Mouse (Mus musculus): Measurements from ENCODE around the gene Foxr1. TPM values are rescaled to one million over a fixed set of nuclear protein-coding genes. Genes with fewer than 3 reads are reported as not detected.
"Not testable (repeated sequence)": the region's sequence is repeated elsewhere in the genome, so short reads cannot be mapped to it uniquely, and the experiment has no call there.

The Foxr1 gene
- polyA plus RNA-seq, 1 experiment from 2014 or later, result not detected

DNA sequence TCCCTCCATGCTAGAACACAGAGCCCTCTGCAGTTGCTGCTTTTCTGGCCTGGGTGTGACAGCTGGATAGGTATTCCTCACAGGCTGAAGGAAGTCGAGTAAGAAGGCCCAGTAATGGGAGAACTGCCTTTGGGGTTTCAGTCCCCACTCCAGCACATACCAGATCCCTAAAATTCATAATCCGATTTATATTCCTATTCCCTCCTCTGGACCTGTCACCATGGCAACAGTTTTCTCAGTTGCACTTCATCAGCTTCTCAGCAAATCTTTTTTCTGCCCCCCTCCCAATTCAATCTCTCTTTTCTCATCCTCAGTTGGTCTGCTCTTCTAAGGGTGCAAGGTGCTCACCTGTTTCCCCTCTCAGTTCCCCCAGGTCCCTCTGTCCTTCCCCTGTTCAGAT, 27.9 kb upstream of the Foxr1 start:
- Histone ChIP-seq H3K9me3 (no peaks in the 10 kb centered on the region), H3K27ac (replicated peaks) (no peak overlapping the region), H3K4me1 (0 out of 2 replicates have a peak, but pooled peaks cover 10% of the 10 kb centered on the region), H3K36me3 (replicated peaks) (no peaks in the 10 kb centered on the region), H3K27me3 (replicated peaks; ENCODE audit: low read depth, poor library complexity, severe bottlenecking) (0 out of 2 replicates have a peak, but pooled peaks cover 4% of the 10 kb centered on the region), H3K4me3 (no peak overlapping the region)
- DNase-seq (ENCODE audit: low spot score), result no peak
- 67% methylated on average over 2 of the region's 2 CpGs for WGBS

- no peak overlapping the region for H3K4me3 ChIP-seq
- WGBS, result 54% methylated on average over 7 of the region's 7 CpGs
- H3K9me3 ChIP-seq, result no peaks in the 10 kb centered on the region
- 0 out of 2 replicates have a peak, but pooled peaks cover 4% of the 10 kb centered on the region for H3K27me3 ChIP-seq (replicated peaks; ENCODE audit: low read depth, poor library complexity, severe bottlenecking)
- no peaks in the 10 kb centered on the region for H3K36me3 ChIP-seq (replicated peaks)
- 0 out of 2 replicates have a peak, but pooled peaks cover 10% of the 10 kb centered on the region for H3K4me1 ChIP-seq
- H3K27ac ChIP-seq (replicated peaks), result no peak overlapping the region
- no peak for DNase-seq (ENCODE audit: low spot score)
Measured at GRCm38 (mm10) chr9:44468224-44468623, 27.3 kb upstream of the Foxr1 start.

DNA sequence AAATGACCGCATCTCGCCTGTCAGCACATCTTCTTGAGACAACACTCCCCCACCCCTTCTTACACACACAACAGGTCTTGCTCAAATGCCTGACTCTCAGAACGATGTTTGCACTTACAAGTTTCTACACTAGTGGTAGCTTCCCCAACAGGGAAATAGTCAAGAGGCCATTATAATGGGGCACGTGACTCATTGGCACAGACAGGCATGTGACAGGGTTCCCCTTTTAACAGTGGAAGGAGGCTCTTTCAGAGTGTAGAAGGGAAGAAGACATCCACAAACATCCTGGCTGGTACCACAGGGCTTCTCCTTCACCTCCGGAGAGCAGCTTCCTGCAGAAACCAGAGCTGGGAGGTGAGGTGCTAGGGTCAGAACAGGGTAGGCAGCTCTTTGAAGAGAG, 21.0 kb upstream of the Foxr1 start:
- WGBS, result 82% methylated on average over 5 of the region's 5 CpGs
- H3K27me3 ChIP-seq (replicated peaks; ENCODE audit: low read depth, poor library complexity, severe bottlenecking), result peaks cover 9% of the 10 kb centered on the region; the same call in 1 of the 2 replicates

DNA sequence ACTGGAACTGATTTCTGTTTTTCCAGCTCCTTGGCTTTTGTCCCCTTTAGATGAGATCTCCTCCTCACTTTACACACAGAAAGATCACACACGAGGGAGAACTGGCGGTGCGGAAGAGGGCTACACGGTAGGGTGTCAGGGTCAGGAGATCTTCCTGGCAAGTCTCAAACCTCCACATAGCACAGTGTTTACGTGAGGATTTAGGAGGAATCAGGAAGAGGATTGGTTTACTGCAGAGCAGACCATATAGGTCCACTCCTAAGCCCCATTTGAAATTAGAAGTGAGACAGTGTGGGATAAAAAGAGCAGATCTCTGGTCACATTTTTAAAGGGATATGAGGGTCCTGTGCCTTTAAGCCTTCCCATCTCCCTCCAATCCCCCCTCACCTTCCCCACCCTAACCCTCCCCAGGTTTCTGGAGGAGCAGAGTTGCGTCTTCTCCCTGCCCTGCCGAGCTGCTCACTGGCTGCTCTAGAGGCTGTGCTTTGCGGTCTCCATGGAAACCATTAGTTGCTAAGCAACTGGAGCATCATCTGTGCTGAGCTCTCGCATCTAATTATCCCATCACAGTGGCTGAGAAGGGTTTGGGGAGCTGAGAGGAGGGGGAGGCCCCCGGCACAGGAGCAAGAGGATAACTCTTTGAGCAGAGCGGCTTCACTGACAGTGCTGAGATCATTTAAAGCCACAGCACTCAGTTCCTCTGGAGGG, 16.3 kb upstream of the Foxr1 start:
- 4% methylated on average over 11 of the region's 11 CpGs for WGBS
- H3K4me1 ChIP-seq, result peaks cover 38% of the 10 kb centered on the region
- peak; percentile 84 for DNase-seq (ENCODE audit: low spot score)
- H3K4me3 ChIP-seq, result peak overlapping the region; percentile 17; the same call in 1 of the 2 replicates
- H3K27me3 ChIP-seq (replicated peaks; ENCODE audit: low read depth, poor library complexity, severe bottlenecking), result peaks cover 46% of the 10 kb centered on the region
- H3K36me3 ChIP-seq (replicated peaks), result no peaks in the 10 kb centered on the region
- peak overlapping the region; percentile 70 for H3K27ac ChIP-seq (replicated peaks)
- H3K9me3 ChIP-seq, result no peaks in the 10 kb centered on the region

More for the DNA sequence above, 21.0 kb upstream of the Foxr1 start:
- H3K36me3 ChIP-seq (replicated peaks), result no peaks in the 10 kb centered on the region
- no peak for DNase-seq (ENCODE audit: low spot score)
- H3K27ac ChIP-seq (replicated peaks), result no peak overlapping the region
- no peaks in the 10 kb centered on the region for H3K9me3 ChIP-seq
- H3K4me3 ChIP-seq, result no peak overlapping the region
- H3K4me1 ChIP-seq, result peaks cover 13% of the 10 kb centered on the region

- DNase-seq (ENCODE audit: low spot score), result no peak
- peak within 1 kb of the TSS; percentile 32 for H3K27ac ChIP-seq (replicated peaks)
- H3K9me3 ChIP-seq, result no peaks in the 10 kb centered on the region
- H3K27me3 ChIP-seq (replicated peaks; ENCODE audit: low read depth, poor library complexity, severe bottlenecking), result peaks cover 47% of the 10 kb centered on the region
- H3K4me1 ChIP-seq, result peaks cover 38% of the 10 kb centered on the region
- 9% methylated on average over 4 of the region's 4 CpGs for WGBS
- H3K4me3 ChIP-seq, result no peak within 1 kb of the TSS
- H3K36me3 ChIP-seq (replicated peaks), result no peaks in the 10 kb centered on the region
Measured at GRCm38 (mm10) chr9:44454891-44455220, 13.9 kb upstream of the Foxr1 start, which contains the start of gene Upk2. TSS of gene Upk2 (minus strand) at chr9:44454976.

- H3K36me3 ChIP-seq (replicated peaks), result no peaks in the 10 kb centered on the region
- peaks cover 38% of the 10 kb centered on the region for H3K4me1 ChIP-seq
- WGBS, result 4% methylated on average over 14 of the region's 14 CpGs
- peak overlapping the region; percentile 32 for H3K27ac ChIP-seq (replicated peaks)
- DNase-seq (ENCODE audit: low spot score), result peak; percentile 86
- H3K4me3 ChIP-seq, result no peak overlapping the region
- H3K27me3 ChIP-seq (replicated peaks; ENCODE audit: low read depth, poor library complexity, severe bottlenecking), result peaks cover 47% of the 10 kb centered on the region
- no peaks in the 10 kb centered on the region for H3K9me3 ChIP-seq
Measured at GRCm38 (mm10) chr9:44454132-44454890, 13.4 kb upstream of the Foxr1 start.

DNA sequence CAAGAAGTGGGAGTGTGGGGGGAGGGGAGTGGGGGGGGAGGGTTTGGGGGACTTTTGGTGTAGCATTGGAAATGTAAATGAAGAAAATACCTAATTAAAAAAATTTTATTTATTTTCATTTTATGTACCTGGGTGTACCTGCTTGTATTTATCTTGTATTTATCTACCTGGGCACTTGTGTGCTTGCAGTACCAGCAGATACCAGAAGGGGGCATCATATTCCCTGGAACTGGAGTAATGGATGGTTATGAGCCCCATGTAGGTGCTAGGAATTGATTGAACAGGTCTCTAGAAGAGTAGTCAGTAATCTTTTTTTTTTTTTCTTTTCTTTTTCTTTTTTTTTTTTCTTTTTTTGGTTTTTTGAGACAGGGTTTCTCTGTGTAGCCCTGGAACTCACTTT, 9.5 kb upstream of the Foxr1 start:
- H3K4me1 ChIP-seq, result peaks cover 19% of the 10 kb centered on the region
- H3K27ac ChIP-seq (replicated peaks), result no peak overlapping the region
- no peak for DNase-seq (ENCODE audit: low spot score)

GRCm38 (mm10) chr9:44444402-44445025, 3.6 kb upstream of the Foxr1 start:
- H3K4me3 ChIP-seq; H3K9me3 ChIP-seq; H3K4me1 ChIP-seq; H3K27me3 ChIP-seq (replicated peaks; ENCODE audit: low read depth, poor library complexity, severe bottlenecking); H3K36me3 ChIP-seq (replicated peaks); H3K27ac ChIP-seq (replicated peaks); DNase-seq (ENCODE audit: low spot score): not testable (repeated sequence)
- WGBS, result 86% methylated on average over 7 of the region's 7 CpGs

More for the DNA sequence above, 9.5 kb upstream of the Foxr1 start:
- no peaks in the 10 kb centered on the region for H3K36me3 ChIP-seq (replicated peaks)
- no peak overlapping the region for H3K4me3 ChIP-seq
- no peaks in the 10 kb centered on the region for H3K9me3 ChIP-seq
- H3K27me3 ChIP-seq (replicated peaks; ENCODE audit: low read depth, poor library complexity, severe bottlenecking), result peaks cover 28% of the 10 kb centered on the region

- H3K4me3 ChIP-seq, result no peak overlapping the region
- peaks cover 11% of the 10 kb centered on the region for H3K4me1 ChIP-seq
- WGBS, result 79% methylated on average over 6 of the region's 6 CpGs
- no peaks in the 10 kb centered on the region for H3K9me3 ChIP-seq
- H3K36me3 ChIP-seq (replicated peaks), result no peaks in the 10 kb centered on the region
- no peak for DNase-seq (ENCODE audit: low spot score)
- 0 out of 2 replicates have a peak overlapping the region, but pooled peaks have one; percentile 26 for H3K27ac ChIP-seq (replicated peaks)
- H3K27me3 ChIP-seq (replicated peaks; ENCODE audit: low read depth, poor library complexity, severe bottlenecking), result no peaks in the 10 kb centered on the region
Measured at GRCm38 (mm10) chr9:44435747-44436146, 5.2 kb downstream of the Foxr1 start.

- Histone ChIP-seq H3K27me3 (replicated peaks; ENCODE audit: low read depth, poor library complexity, severe bottlenecking) (no peaks in the 10 kb centered on the region), H3K4me3 (no peak overlapping the region), H3K36me3 (replicated peaks) (no peaks in the 10 kb centered on the region), H3K9me3 (no peaks in the 10 kb centered on the region), H3K27ac (replicated peaks) (no peak overlapping the region), H3K4me1 (peaks cover 11% of the 10 kb centered on the region)
- WGBS, result 52% methylated on average over 5 of the region's 5 CpGs
- DNase-seq (ENCODE audit: low spot score), result no peak
Measured at GRCm38 (mm10) chr9:44432577-44433185, 8.3 kb downstream of the Foxr1 start.

DNA sequence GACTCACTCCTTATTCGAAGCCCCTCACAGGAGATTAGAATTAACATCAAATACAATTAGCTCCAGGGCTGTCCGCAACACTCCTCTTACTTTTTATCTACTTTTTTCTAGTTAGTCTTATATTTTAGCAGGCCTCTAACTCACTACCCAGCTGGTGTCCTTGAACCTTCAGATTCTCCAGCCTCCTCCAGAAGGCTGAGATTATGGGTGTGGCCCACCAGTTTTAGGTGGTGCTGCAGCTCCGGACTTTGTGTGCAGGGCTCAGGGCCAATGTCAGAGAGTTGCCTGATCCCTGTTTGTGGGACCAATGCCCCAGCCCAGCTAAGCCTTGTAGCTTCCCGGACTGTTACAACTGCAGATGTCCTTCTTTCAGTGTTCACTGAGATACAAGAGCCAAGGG, 17.4 kb downstream of the Foxr1 start:
- no peak overlapping the region for H3K4me3 ChIP-seq
- no peak for DNase-seq (ENCODE audit: low spot score)
- no peak overlapping the region for H3K27ac ChIP-seq (replicated peaks)
- H3K9me3 ChIP-seq, result no peaks in the 10 kb centered on the region
- no peaks in the 10 kb centered on the region for H3K36me3 ChIP-seq (replicated peaks)
- H3K4me1 ChIP-seq, result no peaks in the 10 kb centered on the region
- WGBS, result 89% methylated on average over 4 of the region's 4 CpGs
- H3K27me3 ChIP-seq (replicated peaks; ENCODE audit: low read depth, poor library complexity, severe bottlenecking), result no peaks in the 10 kb centered on the region

DNA sequence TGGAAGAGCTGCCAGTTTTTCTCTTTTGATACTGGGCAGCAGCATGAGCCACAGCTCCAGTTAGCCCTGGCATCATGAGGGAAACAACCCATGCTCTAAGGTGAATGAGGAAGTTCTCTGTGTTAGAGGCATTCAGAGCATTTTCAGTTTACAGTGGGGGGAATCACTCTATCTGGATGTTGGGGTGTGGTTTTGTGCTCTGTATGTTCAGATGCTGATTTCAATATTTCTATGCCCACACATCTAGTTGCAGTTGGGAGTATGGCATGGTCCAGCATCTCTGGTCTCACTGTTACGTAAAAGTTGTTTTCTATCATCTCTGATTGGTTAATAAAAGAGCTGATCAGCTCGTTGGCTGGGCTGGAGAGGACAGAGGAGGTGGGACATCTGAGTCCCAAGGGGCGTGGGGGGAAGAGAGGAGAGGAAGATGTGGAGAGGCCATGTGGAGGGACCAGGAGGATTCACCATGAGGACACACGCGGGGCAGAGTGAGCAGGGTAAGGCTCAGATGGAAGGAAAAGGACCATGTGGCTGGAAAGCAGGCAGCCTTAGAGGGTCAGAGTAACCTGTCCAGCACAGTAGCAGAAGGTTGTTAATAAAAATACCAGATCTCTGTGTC, 20.5 kb downstream of the Foxr1 start:
- Histone ChIP-seq H3K27me3 (replicated peaks; ENCODE audit: low read depth, poor library complexity, severe bottlenecking) (no peaks in the 10 kb centered on the region), H3K27ac (replicated peaks) (no peak overlapping the region), H3K9me3 (no peaks in the 10 kb centered on the region), H3K36me3 (replicated peaks) (peaks cover 12% of the 10 kb centered on the region), H3K4me3 (no peak overlapping the region), H3K4me1 (peaks cover 9% of the 10 kb centered on the region)
- DNase-seq (ENCODE audit: low spot score), result no peak
- WGBS, result 81% methylated on average over 5 of the region's 5 CpGs
